Mouse (Mus musculus) heart, postnatal 4 days (tissue): ENCODE results near the gene Col23a1. TPM values are rescaled to one million over a fixed set of nuclear protein-coding genes. Genes with fewer than 3 reads are reported as not detected.

Source experiments
- DNase-seq: peaks from one replicate; pipeline ENCODE4 v3.0.0; 2021
- total RNA-seq, 2 experiments: library from RNA; stranded (reverse); gene quantifications; 2 replicates each; pipeline ENCODE4 v1.2.3; 2021

Gene Col23a1
- total RNA-seq, 2 experiments from 2014 or later = 5.7 to 6.0 TPM

- no peak for DNase-seq
These were observed 99.2 kb downstream of the Col23a1 start for GRCm38 (mm10) chr11:51388892-51389340.

- no peak for DNase-seq
These were observed 100.0 kb downstream of the Col23a1 start for GRCm38 (mm10) chr11:51389763-51390162.

DNA sequence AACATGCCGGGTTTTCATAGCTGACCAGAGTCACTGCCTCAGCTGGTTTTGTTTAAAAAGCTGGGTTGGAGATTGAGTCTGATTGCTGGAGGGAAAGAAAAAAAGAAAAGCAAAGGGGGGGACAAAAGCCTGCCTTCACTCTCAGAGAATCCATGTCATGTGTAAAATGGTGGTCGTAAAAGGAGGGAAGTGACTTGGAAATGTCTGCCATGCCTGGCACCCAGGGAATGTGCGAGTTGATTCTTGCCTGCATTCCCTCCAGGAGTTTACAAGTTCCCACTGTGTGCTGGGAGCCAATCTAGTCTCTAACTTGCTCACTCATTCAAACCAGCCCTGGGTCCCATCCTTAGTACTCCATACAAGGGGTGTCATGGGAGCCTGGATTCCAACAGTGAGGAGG is 100.8 kb downstream of the Col23a1 start:
- no peak for DNase-seq

GRCm38 (mm10) chr11:51391548-51391947 is 101.8 kb downstream of the Col23a1 start:
- no peak for DNase-seq

DNA sequence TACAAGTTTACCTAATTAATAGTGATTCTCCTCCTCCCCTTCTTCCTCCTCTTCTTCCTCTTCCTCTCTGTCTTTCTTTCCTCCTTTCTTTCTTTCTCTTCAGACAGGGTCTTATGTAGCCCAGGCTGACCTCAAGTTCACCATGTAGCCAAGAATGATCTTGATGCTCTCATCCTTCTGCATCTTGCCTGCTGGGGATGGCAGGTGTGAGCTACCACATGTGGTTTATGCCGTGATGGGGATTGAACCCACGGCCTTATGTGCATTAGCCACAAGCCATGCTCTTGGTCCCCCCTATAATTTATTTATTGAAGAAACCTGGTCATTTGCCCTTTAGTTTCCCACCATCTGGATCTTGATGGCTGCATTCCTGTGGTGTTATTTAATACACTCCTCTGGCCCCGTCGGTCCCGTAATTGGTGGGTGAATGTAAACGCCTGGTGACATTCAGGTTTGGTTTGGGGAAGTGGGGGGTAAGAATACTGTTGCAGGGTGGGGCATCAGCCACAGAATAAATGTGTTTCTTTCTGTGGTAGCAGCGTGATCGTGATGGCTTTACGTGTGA is 104.7 kb downstream of the Col23a1 start:
- no peak for DNase-seq

GRCm38 (mm10) chr11:51396451-51396850 is 106.7 kb downstream of the Col23a1 start:
- no peak for DNase-seq

- no peak for DNase-seq
These were observed 108.4 kb downstream of the Col23a1 start for GRCm38 (mm10) chr11:51398084-51398483.

DNA sequence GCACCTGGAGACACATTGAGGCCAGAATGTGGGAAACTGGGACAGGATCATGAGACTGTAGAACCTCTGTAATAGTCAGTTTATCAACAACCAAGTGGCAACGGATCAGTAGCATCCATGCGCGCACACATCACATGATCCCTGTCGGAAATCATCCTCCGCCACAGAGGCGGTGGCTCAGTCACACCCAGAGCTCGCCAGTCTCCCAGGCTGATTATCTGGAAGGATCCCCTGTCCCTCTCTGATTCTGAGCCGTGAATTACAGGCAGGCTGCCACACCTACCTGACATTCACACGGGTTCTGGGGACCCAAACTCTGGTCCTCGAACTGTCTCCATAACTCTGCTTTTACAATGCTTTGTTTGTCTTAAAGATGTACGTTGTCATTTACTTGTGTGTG is 110.6 kb downstream of the Col23a1 start:
- no peak for DNase-seq

GRCm38 (mm10) chr11:51401481-51402128 is 111.9 kb downstream of the Col23a1 start:
- DNase-seq = no peak

GRCm38 (mm10) chr11:51403886-51404285 is 114.2 kb downstream of the Col23a1 start:
- DNase-seq = no peak

DNA sequence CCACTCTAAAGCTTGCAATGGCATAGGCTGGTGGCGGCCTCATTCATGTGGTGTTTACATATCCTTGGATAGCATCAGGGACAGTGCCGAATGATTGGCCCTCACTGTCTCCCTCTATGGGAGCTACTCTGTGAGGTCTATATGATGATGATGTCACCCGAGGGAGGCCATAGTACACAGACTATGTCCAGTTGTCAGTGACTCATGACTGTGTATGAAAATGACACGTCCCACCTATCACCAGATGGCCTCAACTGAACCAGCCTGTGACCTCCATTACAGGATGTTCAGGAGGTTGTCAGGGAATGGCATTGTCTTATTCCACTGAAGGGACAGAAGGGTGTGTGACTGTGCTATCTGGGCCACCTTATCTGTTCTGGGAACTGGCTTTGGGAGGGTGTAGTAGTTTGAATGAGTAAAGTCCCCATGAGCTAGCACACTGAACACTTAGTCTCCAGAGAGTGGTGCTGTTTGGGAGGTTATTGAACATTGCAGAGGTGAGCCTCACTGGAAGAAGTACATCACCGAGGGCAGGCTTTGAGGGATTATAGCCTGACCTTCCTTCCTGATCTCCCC is 115.2 kb downstream of the Col23a1 start:
- no peak for DNase-seq

DNA sequence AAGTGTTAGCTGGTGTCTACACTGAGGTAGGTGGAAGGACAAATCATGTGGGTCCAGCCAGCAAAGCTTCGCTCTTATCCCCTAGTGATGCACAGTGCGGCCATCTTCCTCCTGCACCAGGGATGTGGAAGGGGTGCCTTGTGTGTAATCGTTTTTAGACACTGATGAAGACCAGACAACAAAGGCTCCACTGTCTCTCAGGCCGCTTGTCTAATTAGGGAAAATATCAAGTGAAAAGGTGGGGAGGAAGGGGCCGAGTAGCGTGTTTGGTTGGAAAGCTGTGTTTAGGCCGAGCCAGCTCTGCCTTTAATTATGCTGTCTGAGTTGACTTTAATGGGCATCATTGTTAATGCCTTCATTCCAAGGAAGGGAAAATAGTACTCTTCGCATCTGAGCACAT is 116.8 kb downstream of the Col23a1 start:
- no peak for DNase-seq

- no peak for DNase-seq
These were observed 117.6 kb downstream of the Col23a1 start for GRCm38 (mm10) chr11:51407351-51407750.

- no peak for DNase-seq
These were observed 121.1 kb downstream of the Col23a1 start for GRCm38 (mm10) chr11:51410771-51411170.

GRCm38 (mm10) chr11:51414520-51414919 is 124.8 kb downstream of the Col23a1 start:
- no peak for DNase-seq

DNA sequence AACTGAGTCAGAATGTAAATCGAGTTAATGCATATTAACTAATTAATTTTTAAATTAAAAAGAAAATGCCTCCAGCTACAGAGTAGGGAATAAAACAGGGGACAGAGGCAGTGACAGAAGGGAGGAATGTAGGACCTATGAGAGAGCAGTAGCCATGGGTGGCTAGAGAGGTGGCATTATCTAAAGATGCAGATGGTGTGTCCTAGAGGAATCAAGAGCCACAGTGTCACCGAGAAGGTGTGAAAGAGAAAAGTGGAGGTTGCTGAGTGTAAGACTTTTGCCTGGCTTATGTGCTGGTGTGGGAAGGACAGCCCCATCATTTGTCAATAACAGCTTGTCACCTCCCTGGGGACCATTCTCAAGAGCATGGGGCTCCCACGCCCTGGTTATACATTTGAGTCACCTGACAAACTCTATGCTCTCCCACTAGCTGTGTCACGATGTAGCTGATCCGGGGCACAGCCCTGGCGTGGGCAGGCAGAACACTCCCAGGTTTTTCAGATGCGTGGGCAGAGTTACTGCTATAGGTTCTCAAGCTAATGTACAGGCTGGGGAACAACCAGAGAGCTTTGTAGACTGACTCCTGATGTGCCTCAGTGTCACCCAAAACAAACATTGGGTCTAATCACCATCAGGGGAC is 125.4 kb downstream of the Col23a1 start:
- no peak for DNase-seq

DNA sequence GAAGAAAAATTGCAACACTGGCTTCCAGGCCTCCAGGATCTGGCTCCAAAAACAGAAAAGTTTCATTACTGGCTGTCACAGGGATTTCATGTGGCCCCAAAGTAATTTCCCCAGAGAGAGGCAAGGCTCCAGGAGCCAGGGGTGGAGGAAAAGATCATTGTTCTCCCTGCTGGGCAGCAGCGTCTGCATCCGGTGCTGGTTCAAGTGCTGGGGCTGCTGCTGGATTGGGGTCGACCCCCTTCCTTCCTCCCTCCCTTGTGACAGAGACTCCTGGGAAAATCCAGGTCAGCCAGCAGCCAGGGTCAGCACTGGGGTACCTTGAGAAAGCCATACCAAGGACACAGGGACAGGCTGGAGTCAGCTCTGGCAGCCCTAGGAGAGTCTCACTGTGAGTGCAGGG is 129.1 kb downstream of the Col23a1 start:
- DNase-seq = peak; percentile 36

DNA sequence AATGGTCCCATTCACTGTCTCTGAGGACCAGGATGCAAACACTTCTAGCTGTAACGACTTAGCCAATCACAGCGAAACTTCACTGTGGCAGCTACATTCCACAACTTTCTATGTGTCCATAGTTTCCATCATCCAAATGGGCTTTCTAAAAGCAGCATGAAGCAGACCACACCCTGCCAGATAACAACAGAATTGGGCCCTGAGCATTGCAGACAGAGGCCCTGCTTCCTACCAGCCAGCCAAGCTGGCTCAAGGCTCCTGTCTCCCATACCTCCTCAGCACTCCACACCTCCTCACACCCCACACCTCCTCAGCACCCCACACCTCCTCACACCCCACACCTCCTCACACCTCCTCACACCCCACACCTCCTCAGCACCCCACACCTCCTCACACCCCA is 132.2 kb downstream of the Col23a1 start:
- DNase-seq = no peak

DNA sequence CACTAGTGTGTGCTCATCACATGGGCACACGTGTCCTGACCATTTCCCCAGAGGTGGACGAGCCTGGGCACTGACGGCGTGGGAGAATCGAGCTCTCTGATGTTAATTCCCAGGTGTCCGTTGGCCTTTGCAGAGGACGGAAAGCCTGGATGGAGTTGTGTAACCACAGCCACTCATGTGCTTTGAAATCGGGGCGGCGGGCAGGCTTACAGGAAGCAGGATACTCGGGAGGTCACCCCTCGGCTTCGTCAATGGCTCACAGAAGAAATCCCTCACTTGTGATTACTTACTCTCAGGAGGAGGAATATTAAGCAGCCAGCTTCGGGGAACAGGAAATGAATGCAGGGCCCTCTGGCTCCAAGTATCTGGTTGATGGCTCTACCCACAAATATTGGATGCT is 133.0 kb downstream of the Col23a1 start:
- DNase-seq = no peak

- no peak for DNase-seq
These were observed 136.4 kb downstream of the Col23a1 start for GRCm38 (mm10) chr11:51426155-51426554.

DNA sequence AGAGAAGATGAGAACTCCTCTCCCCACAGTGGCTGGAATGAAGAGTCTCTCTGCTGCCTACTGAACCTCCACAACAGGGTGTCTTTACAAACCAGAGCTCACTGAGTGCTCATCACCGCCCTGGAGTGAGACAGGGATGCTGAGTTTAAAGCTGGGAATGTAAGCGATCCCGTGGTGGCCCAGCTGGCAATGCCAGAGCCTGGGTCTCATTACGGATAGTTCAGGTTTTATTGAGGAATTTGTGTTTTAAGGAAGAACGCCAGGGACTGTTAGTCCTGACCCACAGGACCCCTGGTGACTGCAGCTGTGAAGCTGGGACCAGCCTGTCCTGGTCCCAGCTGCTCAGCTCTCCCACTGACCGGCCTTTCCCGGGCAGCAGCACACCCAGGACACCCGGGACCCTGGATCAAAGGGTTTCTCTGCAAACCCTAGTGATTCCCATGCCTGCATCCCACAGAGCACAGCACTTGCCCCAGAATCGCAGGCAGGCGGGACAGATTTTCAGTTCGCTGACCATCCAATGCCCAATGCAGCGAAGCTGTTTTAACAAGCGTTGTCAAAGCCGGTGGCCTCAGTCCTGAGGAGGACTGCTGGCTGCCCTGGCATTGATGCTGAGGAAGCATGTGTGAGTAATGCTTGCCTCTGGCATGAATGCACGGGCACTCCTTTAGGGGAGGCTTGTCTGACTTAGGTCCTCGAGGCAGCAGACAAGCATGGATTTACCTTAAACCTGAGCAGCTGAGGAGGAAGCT is 139.9 kb downstream of the Col23a1 start:
- no peak for DNase-seq

DNA sequence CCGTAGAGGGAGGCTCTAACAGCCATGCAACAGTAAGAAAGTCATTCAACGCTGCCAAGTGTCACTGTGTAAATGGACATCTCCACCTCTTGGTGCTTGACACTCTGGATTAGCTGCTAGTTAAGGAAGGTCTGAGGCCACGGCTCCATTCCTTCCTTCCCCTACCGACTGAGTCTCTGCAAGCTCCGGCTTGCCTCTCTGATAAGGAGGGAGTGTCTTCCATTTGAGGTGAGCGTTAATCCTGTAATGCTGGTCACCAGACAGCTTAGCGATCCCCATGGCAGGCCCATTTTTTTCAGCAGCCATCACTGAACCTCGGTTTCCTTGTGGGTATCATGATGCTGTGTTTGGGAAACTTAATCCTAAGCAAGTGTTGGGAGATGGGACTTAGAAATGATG is 140.5 kb downstream of the Col23a1 start:
- DNase-seq = no peak

DNA sequence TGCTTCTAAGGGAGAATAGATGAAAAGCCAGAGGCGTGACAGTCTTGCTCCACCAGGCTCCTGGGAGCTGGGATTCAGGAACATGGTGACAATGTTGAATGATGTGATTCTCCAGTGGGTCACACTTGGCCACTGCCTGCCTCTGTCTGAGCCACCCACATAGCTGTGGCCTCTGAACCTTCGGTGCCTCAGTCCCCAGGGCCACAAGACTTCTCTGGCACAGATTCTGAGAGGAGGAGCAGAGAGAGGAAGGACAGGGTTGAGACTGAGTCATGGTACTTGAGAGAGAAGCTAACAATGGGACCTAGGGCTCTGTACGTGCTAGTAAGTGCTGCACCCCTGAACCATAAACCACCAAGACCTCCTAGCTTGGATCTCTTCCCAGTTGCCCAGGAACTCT is 141.6 kb downstream of the Col23a1 start:
- DNase-seq = no peak
